Mouse (Mus musculus): Measurements from ENCODE around the gene Osbp.

DNA sequence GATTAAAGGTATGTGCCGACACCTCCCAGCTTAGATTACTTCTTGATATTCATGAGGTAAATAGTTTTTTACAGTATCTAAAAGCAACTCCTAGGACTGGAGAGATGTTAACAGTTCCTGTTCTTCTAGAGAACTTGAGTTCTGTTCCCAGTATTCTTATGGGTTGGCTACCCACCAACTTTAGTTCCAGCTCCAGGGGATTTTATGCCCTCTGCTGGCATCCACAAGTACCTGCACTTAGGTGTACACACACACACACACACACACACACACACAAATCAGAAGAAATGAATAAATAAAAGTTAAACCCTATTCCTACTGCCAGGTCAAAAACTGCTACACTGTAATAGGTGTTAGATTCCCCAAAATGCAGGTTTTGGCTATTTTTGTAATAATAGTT lies 1.5 kb upstream of the Osbp start:
- no peak for TF ChIP-seq CTCF (IDR thresholded peaks at IDR 0.05; ENCODE audit: control insufficient read depth, insufficient read depth, insufficient replicate concordance, low read depth, low read length)
- no peak for TF ChIP-seq POLR2A (IDR thresholded peaks at IDR 0.05; ENCODE audit: control insufficient read depth, low read depth, low read length)
